Mouse (Mus musculus): Measurements from ENCODE around the gene Slc28a1. TPM values are rescaled to one million over a fixed set of nuclear protein-coding genes. Genes with fewer than 3 reads are reported as not detected.
"Not testable (repeated sequence)": the region's sequence is repeated elsewhere in the genome, so short reads cannot be mapped to it uniquely, and the experiment has no call there.

Gene Slc28a1
- total RNA-seq, 2 experiments from 2014 or later: 0.33 to 0.34 TPM

GRCm38 (mm10) chr7:81122808-81123207 lies 8.2 kb downstream of the Slc28a1 start:
- intact Hi-C loops (cut with DNase I): no loop called here
- DNase-seq: no peak

DNA sequence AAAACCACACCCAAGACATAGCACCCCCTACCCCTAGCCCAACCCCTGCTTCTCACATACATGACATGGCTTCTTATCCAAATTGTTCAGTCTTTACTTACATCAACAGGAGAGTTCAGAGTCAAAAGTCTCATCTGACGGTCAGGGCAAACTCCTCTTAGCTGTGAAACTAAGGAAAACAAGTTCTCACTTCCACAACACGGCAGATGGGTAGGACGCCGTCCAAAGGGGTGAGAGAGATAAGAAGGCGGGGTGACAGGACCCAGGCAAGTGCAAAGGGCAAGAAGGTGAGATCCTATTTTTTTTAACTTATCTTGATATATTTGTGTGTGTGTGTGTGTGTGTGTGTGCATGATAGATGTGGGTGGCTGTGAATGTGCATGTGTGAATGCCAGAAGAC lies 9.0 kb downstream of the Slc28a1 start:
- DNase-seq: no peak
- intact Hi-C loops (cut with DNase I): no loop called here

DNA sequence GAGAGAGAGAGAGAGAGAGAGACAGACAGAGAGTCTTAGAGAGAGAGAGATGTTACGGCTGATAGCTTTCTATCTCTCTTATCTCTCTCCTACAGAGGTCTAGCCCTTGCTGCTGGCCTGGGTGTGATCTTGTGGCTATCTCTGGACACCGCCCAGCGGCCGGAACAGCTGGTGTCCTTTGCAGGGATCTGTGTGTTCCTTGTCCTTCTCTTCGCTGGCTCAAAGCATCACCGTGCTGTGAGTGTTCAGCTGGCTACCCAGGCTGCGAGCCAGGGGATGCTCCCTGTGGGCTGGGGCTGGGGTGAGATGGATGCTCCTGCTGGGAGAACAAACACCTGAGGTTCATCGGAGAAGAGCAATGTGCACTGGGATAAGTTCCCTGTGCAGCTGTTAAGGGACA lies 10.2 kb downstream of the Slc28a1 start:
- intact Hi-C loops (cut with DNase I): no loop called here
- peak; percentile 69 to 75 for DNase-seq

- DNase-seq: no peak
- intact Hi-C loops (cut with DNase I): no loop called here
Measured at GRCm38 (mm10) chr7:81125215-81126175, 10.9 kb downstream of the Slc28a1 start.

DNA sequence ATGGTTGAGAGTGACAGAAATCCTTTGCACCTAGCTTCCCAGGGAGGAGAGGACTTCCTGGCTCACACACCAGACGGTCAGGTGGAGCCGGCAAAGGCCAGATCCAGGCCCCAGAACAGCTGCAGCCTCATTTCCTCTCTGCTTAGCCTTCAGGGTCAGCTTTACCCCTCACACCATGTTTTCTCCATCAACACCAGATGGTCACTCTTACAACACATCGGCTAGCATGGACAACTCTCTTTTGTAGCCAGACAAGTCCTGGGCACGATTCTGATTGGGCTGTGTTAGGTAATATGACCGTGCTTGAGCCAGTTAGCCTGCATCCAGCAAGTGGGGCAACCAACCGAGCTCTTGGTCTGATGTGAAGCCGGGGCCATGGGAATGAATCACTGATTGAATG lies 17.3 kb downstream of the Slc28a1 start:
- DNase-seq: peak; percentile 47 to 53
- intact Hi-C loops (cut with DNase I): loop anchor here (5.0 kb wide), 1 partner anchor 60 kb away; no protein-coding TSS in a partner anchor

- intact Hi-C loops (cut with DNase I): loop anchor here (5.0 kb wide), 1 partner anchor 61 kb away; no protein-coding TSS in a partner anchor
- DNase-seq: peak; percentile 63 to 73
Measured at GRCm38 (mm10) chr7:81132851-81133279, 18.3 kb downstream of the Slc28a1 start.

DNA sequence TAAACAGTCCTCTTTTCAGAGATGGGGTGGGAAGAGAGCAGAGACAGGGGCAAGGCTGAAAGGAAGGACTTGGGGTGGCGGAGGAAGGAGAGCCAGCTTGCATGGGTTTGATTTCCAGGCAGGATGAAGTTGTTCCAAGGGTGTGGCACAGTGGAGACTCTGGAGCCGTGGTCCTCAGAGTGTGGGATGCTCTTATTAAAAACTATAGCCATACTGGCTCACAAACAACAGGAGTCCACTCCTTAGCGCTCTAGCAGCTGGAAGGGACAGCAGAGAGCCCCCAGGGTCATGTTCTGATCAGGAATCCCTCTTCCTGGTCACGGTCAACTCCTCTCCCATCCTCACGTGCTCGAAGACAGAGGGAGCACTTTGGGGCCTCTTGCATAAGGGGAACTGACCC lies 18.8 kb downstream of the Slc28a1 start:
- peak; percentile 32 to 42 for DNase-seq
- intact Hi-C loops (cut with DNase I): loop anchor here (5.0 kb wide), 1 partner anchor 61 kb away; no protein-coding TSS in a partner anchor

DNA sequence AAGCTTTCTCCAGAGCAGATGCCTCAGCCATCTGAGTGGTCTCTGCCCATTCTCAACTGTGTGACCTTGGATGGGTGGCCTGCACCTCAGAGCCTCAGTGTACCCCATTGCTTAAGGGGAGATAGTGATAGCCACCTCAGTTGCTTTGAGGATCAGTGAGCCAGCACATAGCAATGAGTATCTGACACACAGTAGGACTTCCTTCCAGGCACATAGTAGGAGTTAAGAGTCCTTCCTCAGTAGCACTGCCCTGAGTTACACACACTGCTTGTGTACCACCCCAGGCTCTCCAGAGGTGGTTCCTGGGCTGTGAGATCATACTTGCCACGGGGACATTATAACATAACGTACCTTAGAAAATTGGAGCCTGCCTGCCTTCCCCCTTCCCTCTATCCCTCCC lies 19.3 kb downstream of the Slc28a1 start:
- intact Hi-C loops (cut with DNase I): loop anchor here (5.0 kb wide), 1 partner anchor 62 kb away; no protein-coding TSS in a partner anchor
- no peak for DNase-seq

- DNase-seq: peak; percentile 81 to 82
- intact Hi-C loops (cut with DNase I): loop anchor here (5.0 kb wide), 1 partner anchor 62 kb away; no protein-coding TSS in a partner anchor
Measured at GRCm38 (mm10) chr7:81134614-81135067, 20.0 kb downstream of the Slc28a1 start.

DNA sequence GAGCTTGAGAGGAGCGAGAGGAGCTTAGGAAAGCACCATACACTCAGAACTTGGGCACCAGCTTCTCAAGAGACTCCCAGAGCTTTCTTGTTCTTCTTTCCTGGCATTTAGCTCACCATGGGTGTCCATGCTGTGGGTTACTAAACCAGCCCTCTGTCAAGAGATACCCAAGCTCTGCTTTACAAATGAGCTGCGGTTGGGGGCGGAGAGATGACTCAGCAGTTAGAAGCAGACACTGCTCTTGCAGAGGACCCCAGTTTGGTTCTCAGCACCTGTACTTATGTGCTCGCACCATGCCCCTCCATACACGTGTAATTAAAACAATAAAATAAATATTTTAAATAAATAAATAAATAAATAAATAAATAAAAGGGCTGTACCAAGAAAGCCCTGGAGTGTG lies 22.7 kb downstream of the Slc28a1 start:
- intact Hi-C loops (cut with DNase I): no loop called here
- no peak for DNase-seq

DNA sequence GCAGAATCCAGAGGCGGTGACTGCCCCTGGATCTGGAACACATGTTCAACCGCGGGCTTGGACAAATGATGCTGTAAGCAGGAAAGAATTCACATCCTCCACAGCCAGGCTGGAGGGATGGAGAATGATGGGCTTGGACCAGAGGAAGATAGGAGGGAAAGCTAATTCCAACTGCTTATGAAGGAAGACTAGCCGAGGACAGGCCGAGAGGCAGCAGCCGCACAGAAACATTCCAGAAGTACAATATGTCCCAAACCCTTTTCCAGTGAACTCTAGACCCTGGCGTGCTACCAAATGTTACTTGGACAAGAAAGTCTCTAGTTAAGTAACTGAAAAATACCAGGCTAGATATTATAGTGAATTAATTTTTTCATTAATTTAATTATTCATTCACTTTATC lies 24.5 kb downstream of the Slc28a1 start:
- peak; percentile 70 to 72 for DNase-seq
- intact Hi-C loops (cut with DNase I): no loop called here

DNA sequence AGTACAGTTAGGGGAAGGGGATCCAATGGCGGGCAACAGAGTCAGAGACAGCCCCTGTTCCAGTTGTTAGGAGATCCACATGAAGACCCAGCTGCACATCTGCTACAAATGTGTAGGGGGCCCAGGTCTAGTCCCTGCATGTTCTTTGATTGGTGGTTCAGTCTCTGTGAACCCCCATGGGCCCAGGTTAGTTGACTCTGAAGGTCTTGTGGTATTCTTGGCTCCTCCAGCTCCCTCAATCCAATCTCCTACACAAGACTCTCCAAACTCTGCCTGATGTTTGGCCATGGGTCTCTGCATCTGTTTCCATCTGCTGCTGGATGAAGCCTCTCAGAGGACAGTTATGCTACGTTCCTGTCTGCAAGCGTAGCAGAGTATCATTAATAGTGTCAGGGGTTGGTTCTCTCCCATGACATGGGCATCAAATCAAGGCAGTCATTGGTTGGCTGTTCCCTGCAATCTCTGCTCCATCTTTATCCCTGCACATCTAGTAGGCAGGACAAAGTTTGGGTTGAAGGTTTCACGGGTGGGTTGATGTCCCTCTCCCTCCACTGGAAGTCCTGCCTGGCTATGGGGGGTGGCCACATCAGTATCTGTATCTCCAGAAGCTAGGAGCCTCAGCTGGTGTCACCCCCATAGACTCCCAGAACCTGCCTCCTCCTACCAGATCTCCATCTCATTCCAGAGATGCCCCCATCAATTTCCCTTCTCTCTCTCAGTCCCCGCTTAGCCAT lies 25.2 kb downstream of the Slc28a1 start:
- no peak for DNase-seq
- intact Hi-C loops (cut with DNase I): no loop called here

GRCm38 (mm10) chr7:81141541-81141940 lies 26.9 kb downstream of the Slc28a1 start:
- intact Hi-C loops (cut with DNase I): no loop called here
- no peak for DNase-seq

DNA sequence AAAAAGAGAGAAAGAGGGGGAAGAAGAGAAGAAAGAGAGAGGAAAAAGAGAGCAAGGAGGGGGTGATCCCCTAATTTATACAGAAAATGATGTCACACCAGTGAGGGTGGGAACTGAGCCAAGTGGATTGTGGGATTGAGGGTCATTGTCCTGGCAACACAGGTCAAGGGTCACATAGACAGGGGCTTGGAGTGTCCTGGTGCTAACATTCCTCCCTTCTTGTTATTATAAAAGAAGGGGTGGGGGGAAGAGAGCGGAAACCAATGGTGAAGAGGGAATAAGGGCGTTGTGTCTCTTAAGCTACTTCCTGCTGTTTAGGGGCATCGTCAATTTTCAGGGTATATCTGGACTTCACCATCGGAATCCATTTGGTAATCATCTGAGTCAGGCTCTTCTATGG lies 28.5 kb downstream of the Slc28a1 start:
- DNase-seq; intact Hi-C loops (cut with DNase I): not testable (repeated sequence)

DNA sequence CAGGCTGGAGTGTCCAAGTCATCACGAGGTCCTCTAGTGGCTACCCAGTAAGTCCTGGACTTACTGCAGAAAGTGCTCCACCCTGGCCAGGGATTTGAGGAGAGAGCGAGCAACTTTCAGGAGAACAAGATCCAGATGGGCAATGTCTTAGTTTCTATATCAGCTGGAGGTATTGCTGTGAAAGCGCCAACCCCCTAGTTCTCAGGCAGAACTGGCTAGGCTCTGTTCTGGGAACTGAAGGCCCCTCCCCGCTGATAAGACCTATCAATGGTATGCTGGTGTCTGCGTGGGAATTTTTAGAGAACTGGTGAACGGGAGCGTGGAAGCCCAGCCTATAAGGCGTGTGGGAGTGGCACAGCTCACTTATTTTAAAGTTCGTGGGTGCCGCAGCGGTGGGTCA lies 35.2 kb downstream of the Slc28a1 start:
- intact Hi-C loops (cut with DNase I): no loop called here
- DNase-seq: peak; percentile 34 to 35

GRCm38 (mm10) chr7:81151216-81151615 lies 36.6 kb downstream of the Slc28a1 start:
- intact Hi-C loops (cut with DNase I): no loop called here
- DNase-seq: no peak

DNA sequence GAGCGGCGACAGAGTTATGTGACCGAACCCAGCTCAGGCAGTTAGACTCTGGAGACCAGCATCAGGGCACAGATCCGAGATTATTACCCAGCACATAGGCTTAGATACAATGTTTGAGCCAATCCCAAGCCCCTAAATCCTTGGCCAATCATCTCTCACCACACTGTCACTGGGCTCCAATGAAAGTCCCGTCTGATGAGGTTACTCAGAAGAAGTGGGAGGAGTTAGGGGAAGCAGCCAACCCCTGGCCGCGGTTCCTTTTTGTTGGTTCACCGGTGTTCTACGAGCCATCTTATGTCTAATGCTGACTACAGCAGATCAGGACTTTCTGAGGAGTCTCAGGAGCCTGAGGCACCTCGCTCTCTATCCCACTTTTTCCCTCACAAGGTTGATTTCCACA lies 37.7 kb downstream of the Slc28a1 start:
- DNase-seq: no peak
- intact Hi-C loops (cut with DNase I): no loop called here

DNA sequence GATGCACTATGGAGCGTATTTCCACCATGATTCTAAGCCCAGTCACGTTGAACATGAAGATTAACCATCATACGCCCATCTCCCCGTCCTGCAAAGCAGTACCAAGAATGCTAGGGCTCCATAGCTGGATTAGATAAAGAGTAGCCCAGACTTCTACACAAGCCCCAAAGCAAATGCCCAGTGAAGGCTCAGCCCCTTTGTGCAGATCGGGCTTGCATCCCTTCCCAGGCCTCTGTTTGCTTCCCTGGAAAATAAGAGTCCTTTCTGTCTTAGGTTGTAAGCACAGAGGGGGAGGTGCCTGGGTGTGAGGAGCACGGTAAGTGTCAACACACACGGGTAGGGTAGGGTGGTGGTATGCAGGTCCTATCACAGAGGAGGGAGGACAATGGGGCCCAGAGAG lies 38.2 kb downstream of the Slc28a1 start:
- DNase-seq: no peak
- intact Hi-C loops (cut with DNase I): no loop called here

DNA sequence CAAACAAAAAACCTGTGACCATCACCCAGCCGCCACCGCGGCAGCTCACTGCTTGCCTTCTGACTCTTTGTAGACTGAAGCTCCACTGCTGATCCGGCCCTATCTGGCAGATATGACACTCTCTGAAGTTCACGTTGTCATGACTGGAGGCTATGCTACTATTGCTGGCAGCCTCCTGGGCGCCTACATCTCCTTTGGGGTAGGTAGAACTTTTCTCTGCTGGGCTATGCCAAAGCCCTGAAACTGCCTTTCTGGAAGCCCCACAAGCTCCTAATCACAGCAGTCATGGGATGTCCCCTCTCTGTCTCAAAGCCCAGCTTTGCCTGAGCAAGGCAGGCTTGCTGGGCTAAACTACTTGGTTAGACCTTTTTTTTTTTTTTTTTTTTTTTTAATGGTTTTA lies 38.7 kb downstream of the Slc28a1 start:
- DNase-seq: no peak
- intact Hi-C loops (cut with DNase I): no loop called here

DNA sequence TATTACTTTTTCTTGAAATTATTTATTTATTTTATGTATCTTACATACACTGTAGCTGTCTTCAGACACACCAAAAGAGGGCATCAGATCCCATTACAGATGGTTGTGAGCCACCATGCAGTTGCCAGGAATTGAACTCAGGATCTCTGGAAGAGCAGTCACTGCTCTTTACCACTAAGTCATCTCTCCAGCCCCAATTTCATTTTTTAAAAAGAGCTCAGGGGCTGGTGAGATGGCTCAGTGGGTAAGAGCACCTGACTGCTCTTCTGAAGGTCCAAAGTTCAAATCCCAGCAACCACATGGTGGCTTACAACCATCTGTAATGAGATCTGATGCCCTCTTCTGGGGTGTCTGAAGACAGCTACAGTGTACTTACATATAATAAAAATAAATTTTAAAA lies 39.6 kb downstream of the Slc28a1 start:
- intact Hi-C loops (cut with DNase I): loop anchor here (2.0 kb wide), 1 partner anchor 269 kb away; no protein-coding TSS in a partner anchor
- not testable (repeated sequence) for DNase-seq

- intact Hi-C loops (cut with DNase I): loop anchor here (1.0 to 5.0 kb wide), 3 partner anchors 163 to 298 kb away; partner anchors contain the start of gene Zfp592
- DNase-seq: peak; percentile 71 to 74
Measured at GRCm38 (mm10) chr7:81154960-81155359, 40.4 kb downstream of the Slc28a1 start.
